Mouse (Mus musculus) hindbrain, embryonic 11.5 days (tissue): ENCODE results near the gene Ranbp17. TPM values are rescaled to one million over a fixed set of nuclear protein-coding genes. Genes with fewer than 3 reads are reported as not detected.

Source experiments
- ATAC-seq: fragments of 200-750 bp; cut with Nextera tagmentation; 2 replicates; pipeline ENCODE4 v1.8.0; 2017; ENCODE audit warnings: mild to moderate bottlenecking, moderate TSS enrichment, moderate library complexity; ENCODE audit not compliant: low FRiP score
- DNase-seq: peaks from one replicate; pipeline ENCODE4 v3.0.0-alpha.2; 2015; ENCODE audit warnings: low spot score
- H3K27ac ChIP-seq: fragments of 300-500 bp; sonication (generic); 2 replicates; pipeline ENCODE4 v1.5.1; 2014; ENCODE audit warnings: mild to moderate bottlenecking, low read depth, low read length
- H3K27me3 ChIP-seq: fragments of 300-500 bp; sonication (generic); 2 replicates; pipeline ENCODE4 v1.6.1; 2014; ENCODE audit warnings: mild to moderate bottlenecking, low read length, moderate library complexity, mixed read lengths; ENCODE audit not compliant: control insufficient read depth, insufficient read depth
- H3K36me3 ChIP-seq: fragments of 300-500 bp; sonication (generic); 2 replicates; pipeline ENCODE4 v1.6.1; 2014; ENCODE audit warnings: mild to moderate bottlenecking, low read length, moderate library complexity, mixed read lengths; ENCODE audit not compliant: control insufficient read depth, insufficient read depth
- H3K4me1 ChIP-seq: fragments of 300-500 bp; sonication (generic); replicated peaks from 2 replicates; pipeline ENCODE4 v1.6.1; 2014; ENCODE audit warnings: low read length, mixed read lengths; ENCODE audit not compliant: control insufficient read depth, insufficient read depth
- H3K4me2 ChIP-seq: fragments of 300-500 bp; sonication (generic); replicated peaks from 2 replicates; pipeline ENCODE4 v1.6.1; 2014; ENCODE audit warnings: mild to moderate bottlenecking, low read depth, low read length
- H3K4me3 ChIP-seq: fragments of 300-500 bp; sonication (generic); 2 replicates; pipeline ENCODE4 v1.5.1; 2014; ENCODE audit warnings: low read depth, low read length
- H3K9ac ChIP-seq: fragments of 300-500 bp; sonication (generic); 2 replicates; pipeline ENCODE4 v1.6.1; 2014; ENCODE audit warnings: low read depth, low read length
- H3K9me3 ChIP-seq: fragments of 300-500 bp; sonication (generic); 2 replicates; pipeline ENCODE4 v1.6.1; 2016; ENCODE audit warnings: low read length; ENCODE audit not compliant: control insufficient read depth
- WGBS: fragments of 180-500 bp; shearing (Covaris S2); extraction: QIAGEN DNeasy Blood & Tissue Kit; methylation state at CpG from one replicate; pipeline ENCODE4 v1.1.7; 2014; 5-methylcytosine and 5-hydroxymethylcytosine counted together
- polyA plus RNA-seq: library from polyadenylated mRNA; unstranded; fragments of >200 nt; fragmentation: Nextera tagmentation; extraction: Ambion mirVana; gene quantifications from 2 replicates; pipeline ENCODE4 v1.2.1, GENCODE M21; 2014

The Ranbp17 gene
- polyA plus RNA-seq, 1 experiment from 2014 or later, result 14.8 TPM

GRCm38 (mm10) chr11:33274816-33275215, 238.7 kb downstream of the Ranbp17 start:
- H3K27ac ChIP-seq, result no peak overlapping the region
- DNase-seq (no peak), ATAC-seq (no peak)
- no peak overlapping the region for H3K4me3 ChIP-seq
- no peaks in the 10 kb centered on the region for H3K27me3 ChIP-seq
- H3K4me2 ChIP-seq, result no peak overlapping the region
- no peaks in the 10 kb centered on the region for H3K36me3 ChIP-seq
- H3K9ac ChIP-seq, result no peak overlapping the region
- no peaks in the 10 kb centered on the region for H3K4me1 ChIP-seq
- 86% methylated on average over 3 of the region's 3 CpGs for WGBS
- H3K9me3 ChIP-seq, result no peaks in the 10 kb centered on the region

GRCm38 (mm10) chr11:33274294-33274693, 239.3 kb downstream of the Ranbp17 start:
- no peaks in the 10 kb centered on the region for H3K9me3 ChIP-seq
- ATAC-seq, result no peak
- H3K27ac ChIP-seq, result no peak overlapping the region
- no peak for DNase-seq
- H3K4me2 ChIP-seq, result no peak overlapping the region
- no peaks in the 10 kb centered on the region for H3K36me3 ChIP-seq
- H3K27me3 ChIP-seq, result no peaks in the 10 kb centered on the region
- H3K9ac ChIP-seq, result no peak overlapping the region
- H3K4me3 ChIP-seq, result no peak overlapping the region
- H3K4me1 ChIP-seq, result no peaks in the 10 kb centered on the region
- WGBS, result 85% methylated on average over 1 of the region's 1 CpGs

GRCm38 (mm10) chr11:33240295-33240694, 273.3 kb downstream of the Ranbp17 start:
- DNase-seq (no peak), ATAC-seq (no peak; the same call in 1 of the 2 replicates)
- Histone ChIP-seq H3K4me1 (no peaks in the 10 kb centered on the region), H3K9me3 (no peaks in the 10 kb centered on the region), H3K27ac (no peak overlapping the region), H3K36me3 (no peaks in the 10 kb centered on the region), H3K4me3 (no peak overlapping the region), H3K9ac (no peak overlapping the region), H3K4me2 (no peak overlapping the region), H3K27me3 (no peaks in the 10 kb centered on the region)
- WGBS, result 67% methylated on average over 3 of the region's 3 CpGs

DNA sequence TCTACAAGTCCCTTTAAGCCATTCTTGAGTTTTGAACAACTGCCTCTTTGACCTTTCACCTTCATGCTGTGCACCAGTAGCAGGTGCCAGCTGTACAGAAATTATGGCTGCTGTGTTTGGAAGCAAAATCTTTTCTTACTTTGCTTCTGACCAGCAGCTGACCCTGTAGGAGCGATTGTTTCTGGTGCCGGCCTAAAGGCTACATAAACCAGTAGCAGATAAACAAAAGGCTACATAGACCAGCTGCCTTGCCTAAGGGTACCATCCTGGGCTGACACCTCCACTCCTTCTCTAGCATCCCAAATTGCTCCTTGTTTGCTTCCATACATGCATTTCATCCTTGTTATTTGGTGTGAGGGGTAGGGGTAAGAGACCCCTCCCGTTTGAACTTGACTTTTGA, 279.4 kb downstream of the Ranbp17 start:
- WGBS, result 50% methylated on average over 3 of the region's 3 CpGs
- Histone ChIP-seq H3K27ac (no peak overlapping the region), H3K4me3 (no peak overlapping the region), H3K9ac (no peak overlapping the region), H3K36me3 (no peaks in the 10 kb centered on the region), H3K9me3 (no peaks in the 10 kb centered on the region), H3K27me3 (no peaks in the 10 kb centered on the region), H3K4me1 (no peaks in the 10 kb centered on the region), H3K4me2 (no peak overlapping the region)
- DNase-seq, result peak; percentile 58
- ATAC-seq, result peak; percentile 72

DNA sequence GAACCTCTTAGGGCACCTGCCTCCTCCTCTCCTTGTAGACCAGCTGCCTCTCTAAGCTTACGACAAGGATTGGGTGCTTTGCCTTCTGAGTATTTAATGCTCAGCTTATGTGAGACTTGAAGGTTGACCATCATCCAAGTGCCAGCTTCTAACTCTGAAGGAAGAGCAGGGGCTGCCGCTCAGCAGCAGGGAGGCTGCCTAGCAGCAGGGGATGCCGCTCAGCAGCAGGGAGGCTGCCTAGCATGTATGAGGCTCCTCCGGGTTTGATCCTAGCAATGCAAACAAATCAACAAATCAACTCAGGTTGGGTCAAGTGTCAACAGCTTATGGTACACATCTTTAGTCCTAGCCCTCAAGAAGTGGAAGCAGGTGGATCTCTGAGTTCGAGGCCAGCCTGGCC, 281.5 kb downstream of the Ranbp17 start:
- no peak overlapping the region for H3K27ac ChIP-seq
- ATAC-seq (no peak), DNase-seq (no peak)
- H3K4me1 ChIP-seq, result no peaks in the 10 kb centered on the region
- H3K9me3 ChIP-seq, result no peaks in the 10 kb centered on the region
- no peak overlapping the region for H3K4me2 ChIP-seq
- no peak overlapping the region for H3K4me3 ChIP-seq
- 71% methylated on average over 5 of the region's 5 CpGs for WGBS
- no peaks in the 10 kb centered on the region for H3K36me3 ChIP-seq
- H3K9ac ChIP-seq, result no peak overlapping the region
- H3K27me3 ChIP-seq, result no peaks in the 10 kb centered on the region; the same call in 1 of the 2 replicates

DNA sequence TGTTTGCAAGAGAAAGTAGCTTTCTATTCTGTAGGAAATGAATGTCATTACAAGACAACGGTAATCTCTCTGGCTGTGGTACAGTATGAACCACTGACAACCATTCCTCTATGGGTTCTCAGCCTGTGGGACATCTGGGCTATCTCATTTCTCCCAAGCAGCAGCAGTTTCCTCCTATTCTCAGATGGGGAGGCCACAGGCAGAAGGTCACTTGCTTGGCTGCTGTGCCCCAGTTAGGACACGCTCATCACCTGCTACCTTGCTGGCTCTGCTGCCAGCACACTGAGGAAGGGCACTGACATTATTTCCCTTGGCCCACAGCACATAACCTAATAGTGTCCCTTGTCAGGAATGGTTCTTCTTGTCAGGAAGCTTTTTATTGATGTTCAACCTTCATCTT, 285.4 kb downstream of the Ranbp17 start:
- 90% methylated on average over 2 of the region's 2 CpGs for WGBS
- no peak for ATAC-seq

GRCm38 (mm10) chr11:33226516-33226915, 287.0 kb downstream of the Ranbp17 start:
- H3K9me3 ChIP-seq, result no peaks in the 10 kb centered on the region
- no peak overlapping the region for H3K27ac ChIP-seq
- 66% methylated on average over 8 of the region's 8 CpGs for WGBS
- no peak overlapping the region for H3K9ac ChIP-seq
- H3K4me2 ChIP-seq, result no peak overlapping the region
- ATAC-seq (no peak), DNase-seq (no peak)
- H3K4me3 ChIP-seq, result no peak overlapping the region
- H3K27me3 ChIP-seq, result no peaks in the 10 kb centered on the region; the same call in 1 of the 2 replicates
- no peaks in the 10 kb centered on the region for H3K4me1 ChIP-seq
- H3K36me3 ChIP-seq, result no peaks in the 10 kb centered on the region

More for the DNA sequence above, 285.4 kb downstream of the Ranbp17 start:
- Histone ChIP-seq H3K4me3 (no peak overlapping the region), H3K9me3 (no peaks in the 10 kb centered on the region), H3K4me2 (no peak overlapping the region), H3K4me1 (no peaks in the 10 kb centered on the region), H3K27me3 (no peaks in the 10 kb centered on the region; the same call in 1 of the 2 replicates), H3K27ac (no peak overlapping the region), H3K9ac (no peak overlapping the region), H3K36me3 (no peaks in the 10 kb centered on the region)
- no peak for DNase-seq

GRCm38 (mm10) chr11:33221566-33222365, 291.8 kb downstream of the Ranbp17 start:
- Histone ChIP-seq H3K27me3 (no peaks in the 10 kb centered on the region), H3K36me3 (no peaks in the 10 kb centered on the region), H3K4me1 (no peaks in the 10 kb centered on the region), H3K4me2 (no peak overlapping the region), H3K4me3 (no peak overlapping the region), H3K9me3 (no peaks in the 10 kb centered on the region), H3K9ac (no peak overlapping the region), H3K27ac (no peak overlapping the region)
- no peak for DNase-seq
- ATAC-seq, result no peak
- WGBS, result 75% methylated on average over 11 of the region's 11 CpGs

DNA sequence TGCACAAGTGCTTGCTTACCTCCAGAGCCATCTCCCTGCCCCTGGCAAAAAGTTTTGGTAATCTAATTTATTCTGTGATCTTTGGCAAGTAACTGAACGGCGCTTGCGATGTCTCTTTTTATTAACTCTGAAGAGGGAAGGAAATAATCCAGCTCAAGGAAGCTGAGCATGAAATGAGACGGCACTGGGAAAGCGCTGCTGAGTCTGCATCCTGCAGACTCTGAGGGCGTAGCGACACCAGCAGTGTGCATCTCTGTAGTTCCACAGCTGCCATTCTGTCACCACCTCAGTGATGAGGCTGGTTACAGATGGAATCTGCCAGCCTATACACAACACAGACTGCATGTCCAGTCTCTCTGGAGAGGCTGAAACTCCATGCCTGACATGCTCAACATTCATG, 292.8 kb downstream of the Ranbp17 start:
- 85% methylated on average over 7 of the region's 7 CpGs for WGBS
- Histone ChIP-seq H3K9me3 (no peaks in the 10 kb centered on the region), H3K4me2 (no peak overlapping the region), H3K4me3 (no peak overlapping the region), H3K27me3 (no peaks in the 10 kb centered on the region), H3K9ac (no peak overlapping the region), H3K36me3 (no peaks in the 10 kb centered on the region), H3K27ac (no peak overlapping the region), H3K4me1 (no peaks in the 10 kb centered on the region)
- DNase-seq (no peak), ATAC-seq (no peak)
